Mouse (Mus musculus) adipocyte (in vitro differentiated cells): ENCODE results near the gene Slc39a9.

Experiments
- DNase-seq: peaks from one replicate; pipeline ENCODE4 v3.0.0-alpha.2; 2016; ENCODE audit warnings: low spot score

Gene Slc39a9

GRCm38 (mm10) chr12:80643693-80644505, at the start of gene Slc39a9, which contains the start of gene Erh:
TSS of gene Slc39a9 (plus strand) at chr12:80643883.
TSS of gene Erh (minus strand) at chr12:80644341.
- DNase-seq = peak; percentile 97

GRCm38 (mm10) chr12:80594141-80594540, 49.5 kb upstream of the Slc39a9 start:
- no peak for DNase-seq

GRCm38 (mm10) chr12:80594781-80595180, 48.9 kb upstream of the Slc39a9 start:
- peak; percentile 28 for DNase-seq

GRCm38 (mm10) chr12:80595566-80595965, 48.1 kb upstream of the Slc39a9 start:
- no peak for DNase-seq

GRCm38 (mm10) chr12:80595968-80596367, 47.7 kb upstream of the Slc39a9 start:
- no peak for DNase-seq

- no peak for DNase-seq
These were observed 45.4 kb upstream of the Slc39a9 start for GRCm38 (mm10) chr12:80598236-80598635.

- peak; percentile 65 for DNase-seq
These were observed 44.9 kb upstream of the Slc39a9 start for GRCm38 (mm10) chr12:80598756-80599155.

GRCm38 (mm10) chr12:80601597-80602269, 42.0 kb upstream of the Slc39a9 start:
- no peak for DNase-seq

- no peak for DNase-seq
These were observed 41.3 kb upstream of the Slc39a9 start for GRCm38 (mm10) chr12:80602432-80602831.

GRCm38 (mm10) chr12:80603566-80603965, 40.1 kb upstream of the Slc39a9 start:
- DNase-seq = no peak

GRCm38 (mm10) chr12:80604218-80604617, 39.5 kb upstream of the Slc39a9 start:
- no peak for DNase-seq

- no peak for DNase-seq
These were observed 35.1 kb upstream of the Slc39a9 start for GRCm38 (mm10) chr12:80608576-80608975.

GRCm38 (mm10) chr12:80609928-80610327, 33.8 kb upstream of the Slc39a9 start:
- peak; percentile 29 for DNase-seq

GRCm38 (mm10) chr12:80612113-80612791, 31.4 kb upstream of the Slc39a9 start:
- no peak for DNase-seq

GRCm38 (mm10) chr12:80615371-80616257, 28.1 kb upstream of the Slc39a9 start:
- no peak for DNase-seq

GRCm38 (mm10) chr12:80620501-80620900, 23.2 kb upstream of the Slc39a9 start:
- no peak for DNase-seq

GRCm38 (mm10) chr12:80631790-80632189, 11.9 kb upstream of the Slc39a9 start:
- DNase-seq = no peak

GRCm38 (mm10) chr12:80642725-80643692, 674 bp upstream of the Slc39a9 start:
- DNase-seq = peak; percentile 53

GRCm38 (mm10) chr12:80644506-80644868, 804 bp downstream of the Slc39a9 start:
- peak; percentile 44 for DNase-seq

GRCm38 (mm10) chr12:80646377-80646776, 2.7 kb downstream of the Slc39a9 start:
- DNase-seq = no peak
